Mouse (Mus musculus) embryo, embryonic 9.5 days (tissue): ENCODE measurements around the gene Cpt2.

Experiments used
- DNase-seq: peaks from one replicate; pipeline ENCODE4 v3.0.0-alpha.2; 2017; ENCODE audit errors: extremely low spot score

Cpt2 gene

DNA sequence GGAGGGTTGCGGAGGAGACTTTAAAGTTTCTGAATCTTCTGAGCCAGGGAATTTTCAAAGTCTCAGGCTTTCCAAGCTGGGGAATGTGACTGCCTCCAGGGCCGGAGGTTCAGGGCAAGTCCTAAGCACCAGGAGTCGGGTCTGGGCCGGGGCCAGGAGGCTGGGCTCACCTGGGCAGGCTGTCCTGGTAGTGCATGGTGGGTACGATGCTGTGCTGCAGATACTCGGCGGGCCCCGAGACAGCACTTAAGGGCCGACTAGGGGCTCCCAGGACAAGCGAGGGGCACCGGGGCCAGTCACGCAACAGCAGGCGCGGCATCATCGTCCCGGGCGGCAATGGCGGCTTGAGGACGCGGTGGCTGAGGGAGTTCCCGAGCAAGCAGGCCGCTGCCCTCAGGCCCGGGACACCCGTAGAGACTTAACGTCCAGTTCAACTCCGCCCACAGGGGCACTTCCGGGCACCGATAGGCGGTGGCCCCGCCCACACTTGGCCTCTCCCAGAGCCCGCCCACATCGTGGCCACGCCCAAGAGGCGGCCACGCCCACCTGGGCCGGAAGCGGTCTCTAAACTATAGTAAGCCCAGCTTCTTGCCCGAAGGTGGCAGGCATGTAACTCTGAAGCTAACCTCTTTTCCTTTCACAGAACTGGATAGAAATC lies at the start of gene Cpt2:
Cpt2 (minus strand) TSS at position 466 of the 658 bp plus-strand sequence.
- DNase-seq, result peak; percentile 98

DNA sequence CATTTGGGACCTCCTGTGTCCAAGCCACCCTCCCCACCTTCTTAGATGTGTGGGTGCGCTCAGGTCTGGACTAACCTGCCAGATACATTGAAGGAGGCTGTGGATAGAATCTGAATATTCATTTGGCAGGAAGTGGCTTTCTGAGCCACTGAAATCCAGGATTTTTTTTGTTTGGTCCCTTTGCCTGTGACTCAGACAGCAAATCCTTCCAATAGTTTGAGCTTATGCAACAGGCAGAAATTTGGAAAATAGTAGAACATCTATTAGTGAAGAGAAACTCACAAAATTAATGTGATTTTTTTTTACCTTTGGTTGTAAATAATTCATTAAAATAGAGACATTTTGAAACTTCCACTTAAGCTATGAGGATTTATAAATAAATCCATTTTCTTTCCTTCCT lies 47.8 kb upstream of the Cpt2 start:
- DNase-seq, result no peak

DNA sequence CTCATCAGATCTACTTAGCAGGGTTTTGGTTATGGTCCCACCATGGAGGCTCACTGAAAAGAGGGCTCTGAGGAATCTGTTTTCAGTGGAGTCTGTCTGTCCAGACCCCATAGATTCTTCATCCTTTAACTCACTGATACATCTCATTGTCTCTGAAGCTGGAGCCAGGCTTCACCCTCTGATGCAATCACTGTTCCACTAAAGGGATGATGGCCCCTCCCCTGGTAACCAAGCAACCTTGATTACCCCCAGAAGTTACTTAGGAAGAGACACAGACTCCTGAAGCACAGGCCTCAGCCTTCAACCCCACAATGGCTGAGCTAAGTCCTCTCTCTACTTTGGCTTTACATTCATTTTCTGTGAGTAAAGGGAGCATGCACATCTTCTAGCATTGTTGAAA lies 46.4 kb upstream of the Cpt2 start:
- DNase-seq, result no peak

DNA sequence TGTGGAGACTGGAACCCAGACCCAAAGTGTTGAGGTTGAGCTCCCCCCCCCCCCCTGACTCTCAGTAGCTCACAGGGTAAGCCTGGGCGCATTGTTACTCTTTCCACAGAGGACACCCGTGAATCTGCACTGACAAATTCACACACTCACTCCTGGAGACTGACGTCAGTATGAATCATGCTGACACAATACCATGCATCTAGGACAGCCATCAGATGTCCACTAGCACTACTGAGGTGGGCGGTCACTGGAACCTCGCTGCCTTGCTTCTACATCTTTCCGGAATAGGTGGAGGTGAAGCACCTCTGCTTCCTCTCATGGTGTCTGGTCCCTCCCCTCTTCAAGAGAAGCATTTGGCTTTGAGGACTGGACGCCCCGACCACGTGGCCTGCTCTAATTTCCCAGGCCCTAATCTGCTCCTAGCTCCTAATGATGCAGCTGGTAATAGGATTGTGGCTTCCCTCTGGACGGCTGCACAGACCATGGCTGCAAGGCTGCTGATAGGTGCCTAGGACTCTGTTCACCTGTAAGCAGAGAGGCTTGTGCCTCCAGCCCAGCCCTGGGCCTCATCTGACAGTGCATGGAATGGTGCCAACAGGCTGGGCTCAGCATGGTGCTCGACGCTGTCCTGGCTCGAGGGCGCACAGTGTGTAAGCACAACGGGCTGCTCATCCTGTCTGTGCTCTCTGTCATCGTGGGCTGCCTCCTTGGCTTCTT lies 44.7 kb upstream of the Cpt2 start, which contains the start of gene Slc1a7:
Slc1a7 (plus strand) TSS at position 367 of the 717 bp plus-strand sequence.
- DNase-seq, result no peak

DNA sequence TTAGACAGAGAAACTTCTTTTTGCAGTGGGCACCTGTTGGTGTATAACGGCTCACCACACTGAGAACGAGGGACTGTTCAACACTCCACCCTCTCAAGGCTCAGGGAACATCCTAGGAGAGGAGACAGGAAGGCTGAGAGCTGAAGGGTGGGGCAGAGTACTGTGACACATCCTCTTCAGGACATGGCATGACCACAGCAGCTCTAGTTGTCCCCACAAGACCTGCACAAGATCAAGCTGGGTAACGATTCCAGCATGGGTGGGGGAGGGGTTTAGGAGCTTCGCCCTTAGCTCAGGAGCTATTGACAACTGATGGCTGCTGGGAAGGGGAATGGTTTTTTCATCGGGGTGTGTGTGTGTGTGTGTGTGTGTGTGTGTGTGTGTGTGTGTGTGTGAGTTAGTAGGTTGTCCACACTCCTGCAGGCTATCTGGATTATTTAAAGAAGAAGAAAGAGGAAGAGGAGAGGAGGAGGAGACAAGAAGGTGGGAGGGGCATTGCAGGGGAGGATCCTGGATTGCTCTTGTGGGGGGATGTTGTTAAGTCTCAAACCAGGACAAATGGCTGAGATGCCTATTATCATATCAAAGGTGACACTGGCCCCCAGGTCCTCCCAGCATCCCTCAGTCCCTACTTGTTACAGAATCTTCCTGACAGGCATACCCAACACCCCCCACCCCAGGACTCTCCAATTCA lies 43.2 kb upstream of the Cpt2 start:
- no peak for DNase-seq

DNA sequence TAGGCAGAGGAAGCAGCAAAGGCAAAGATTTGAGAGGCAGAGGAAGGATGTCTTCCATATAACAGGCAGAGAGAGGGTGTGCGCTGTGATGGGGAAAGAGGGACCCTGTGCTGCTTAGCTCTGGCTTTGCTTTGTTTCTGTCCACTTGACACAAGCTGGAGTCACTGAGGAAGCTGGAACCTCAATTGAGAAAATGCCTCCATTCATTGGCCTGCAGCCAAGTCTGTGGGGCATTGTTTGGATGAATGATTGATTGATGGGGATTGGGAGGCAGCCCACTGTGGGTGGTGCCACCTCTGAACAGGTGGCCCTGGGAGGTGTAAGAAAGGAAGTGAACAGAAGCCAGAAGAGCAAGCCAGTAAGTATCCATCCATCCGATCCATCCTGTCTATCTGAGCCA lies 39.4 kb upstream of the Cpt2 start:
- no peak for DNase-seq

DNA sequence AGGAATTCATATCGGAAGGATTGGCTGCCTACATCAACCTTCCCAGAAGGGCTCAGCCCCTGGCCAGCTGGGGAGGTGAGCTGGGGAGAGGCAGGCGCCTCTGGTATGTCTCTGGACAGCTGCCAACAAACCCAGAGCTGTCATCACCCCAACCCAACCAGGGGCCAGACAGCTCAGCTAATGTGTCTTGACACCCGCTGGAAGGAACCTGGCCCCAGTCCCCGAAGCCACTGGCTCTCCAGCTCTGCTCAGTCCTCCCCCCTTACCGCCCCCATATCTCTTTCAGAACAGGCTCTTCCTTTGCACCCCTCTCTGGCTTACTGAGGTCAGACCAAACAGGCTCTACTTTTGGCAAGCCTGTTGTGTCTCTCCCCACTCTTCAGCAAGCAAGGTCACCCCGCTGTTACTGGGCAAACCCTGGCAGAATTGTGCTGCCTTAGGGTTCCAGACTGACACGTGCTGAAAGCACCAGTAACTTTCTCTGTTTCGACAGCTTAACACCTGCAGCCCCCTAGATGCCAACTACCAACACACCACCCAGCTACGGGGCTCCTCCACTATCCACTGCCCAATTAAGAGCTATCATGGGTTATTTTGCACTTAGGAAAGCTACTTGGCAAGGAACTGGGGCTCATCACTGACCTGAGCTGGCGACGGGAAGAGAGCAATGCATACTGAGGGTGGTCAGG lies 38.8 kb upstream of the Cpt2 start:
- no peak for DNase-seq

DNA sequence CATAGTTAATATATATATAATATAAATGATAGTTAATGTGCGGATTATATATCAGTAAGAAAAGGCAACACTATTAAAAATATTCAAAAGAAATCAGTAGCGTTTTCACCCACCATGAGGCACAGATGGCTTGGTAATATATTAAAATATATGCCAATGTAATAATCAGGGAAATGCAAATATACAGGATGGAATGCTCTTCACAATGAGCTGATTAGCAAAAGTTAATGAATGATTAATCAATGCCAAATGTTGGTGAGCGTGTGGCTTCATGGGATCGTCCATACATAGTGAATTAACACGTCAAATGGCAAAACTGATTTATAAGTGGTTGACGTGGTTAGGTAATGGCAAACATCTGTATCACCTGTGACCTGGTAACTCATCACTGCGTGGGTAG lies 35.1 kb upstream of the Cpt2 start:
- DNase-seq, result no peak

DNA sequence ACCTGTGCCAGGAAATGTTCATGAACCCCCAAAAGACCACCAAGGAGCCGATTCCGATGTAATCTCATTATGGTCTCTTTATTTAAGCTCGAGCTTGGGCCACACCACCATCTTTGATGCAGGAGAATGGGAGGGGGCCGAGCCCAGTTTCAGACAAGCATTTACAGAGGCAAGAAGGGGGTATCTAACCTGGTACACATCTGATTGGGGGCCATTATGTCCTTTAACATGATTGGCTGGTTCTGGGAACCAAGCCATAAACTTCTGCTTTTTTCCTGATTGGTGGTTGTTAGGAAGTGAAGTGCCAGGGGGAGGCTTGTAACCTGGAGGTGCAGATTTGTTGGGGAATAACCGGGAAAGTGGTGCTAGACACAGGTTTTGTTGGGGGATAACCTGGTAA lies 32.3 kb upstream of the Cpt2 start:
- DNase-seq, result no peak

DNA sequence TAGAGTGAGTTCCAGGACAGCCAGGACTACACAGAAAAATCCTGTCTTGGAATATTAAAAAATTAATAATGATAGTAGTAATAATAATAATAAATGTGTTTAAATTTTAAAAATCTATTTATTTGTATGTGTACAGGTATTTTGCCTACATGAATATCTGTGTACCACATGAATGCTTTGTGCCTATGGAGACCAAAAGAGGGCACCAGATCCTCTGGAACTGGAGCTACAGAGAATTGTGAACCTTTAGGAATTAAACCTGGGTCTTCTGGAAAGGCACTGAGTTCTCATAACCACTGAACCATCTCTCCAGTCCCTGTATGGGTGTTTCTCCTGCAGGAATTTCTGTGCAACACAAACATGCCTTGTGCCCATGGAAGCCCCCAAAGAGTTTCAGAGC lies 29.4 kb upstream of the Cpt2 start:
- DNase-seq, result no peak

DNA sequence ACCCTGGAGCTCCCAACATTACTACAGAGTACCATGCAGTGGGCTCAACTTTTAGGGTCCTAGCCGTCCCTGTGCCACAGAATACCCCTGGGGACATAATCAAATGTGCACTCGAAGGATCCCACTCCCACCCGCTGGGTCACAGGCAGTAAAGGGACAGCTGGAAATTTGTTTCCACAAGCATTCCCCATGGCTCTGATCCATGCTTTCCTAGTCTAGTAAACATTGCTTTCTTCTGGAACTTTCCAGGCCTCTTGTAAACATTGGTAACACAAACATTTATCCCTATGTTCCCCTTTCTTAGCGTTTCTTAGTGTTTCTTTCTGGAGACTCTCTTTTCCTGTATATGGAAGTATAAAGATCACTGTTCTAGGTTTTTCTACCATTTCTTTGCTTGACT lies 26.5 kb upstream of the Cpt2 start:
- no peak for DNase-seq

DNA sequence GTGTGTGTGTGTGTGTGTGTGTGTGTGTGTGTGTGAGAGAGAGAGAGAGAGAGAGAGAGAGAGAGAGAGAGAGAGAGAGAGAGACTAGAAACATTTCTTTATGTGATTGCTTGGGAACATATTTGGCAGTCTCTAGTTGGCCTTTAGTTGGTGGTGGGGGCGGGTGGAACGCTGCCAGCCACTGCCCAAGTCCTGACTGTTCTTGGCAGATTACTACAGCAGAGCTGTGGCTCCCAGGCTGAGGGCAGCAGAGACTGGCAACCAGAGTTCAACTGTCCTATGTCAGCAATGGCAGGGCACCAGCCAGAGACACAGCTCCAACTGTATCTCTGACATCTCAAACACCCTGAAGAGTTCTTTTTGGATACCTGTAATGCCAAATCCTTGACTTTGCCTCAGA lies 20.7 kb upstream of the Cpt2 start:
- no peak for DNase-seq

DNA sequence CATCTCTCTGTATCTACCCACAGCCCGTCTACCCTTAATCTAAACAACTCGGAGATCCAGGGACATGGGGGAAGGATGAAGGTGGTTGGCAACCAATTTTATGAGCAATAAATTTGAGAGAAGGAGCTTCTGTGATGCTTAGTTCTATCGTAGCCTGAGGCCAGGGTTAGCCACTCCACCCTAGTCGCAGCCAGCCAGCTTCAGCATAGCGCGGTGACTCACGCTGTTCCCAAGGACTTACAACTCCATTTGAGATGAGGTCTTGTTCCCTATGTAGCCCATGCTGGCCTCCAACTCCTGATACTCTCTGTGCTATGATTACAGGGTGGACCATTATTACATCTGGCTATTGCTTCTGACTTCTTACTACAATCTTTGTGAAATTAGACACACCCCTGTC lies 19.3 kb upstream of the Cpt2 start:
- no peak for DNase-seq

DNA sequence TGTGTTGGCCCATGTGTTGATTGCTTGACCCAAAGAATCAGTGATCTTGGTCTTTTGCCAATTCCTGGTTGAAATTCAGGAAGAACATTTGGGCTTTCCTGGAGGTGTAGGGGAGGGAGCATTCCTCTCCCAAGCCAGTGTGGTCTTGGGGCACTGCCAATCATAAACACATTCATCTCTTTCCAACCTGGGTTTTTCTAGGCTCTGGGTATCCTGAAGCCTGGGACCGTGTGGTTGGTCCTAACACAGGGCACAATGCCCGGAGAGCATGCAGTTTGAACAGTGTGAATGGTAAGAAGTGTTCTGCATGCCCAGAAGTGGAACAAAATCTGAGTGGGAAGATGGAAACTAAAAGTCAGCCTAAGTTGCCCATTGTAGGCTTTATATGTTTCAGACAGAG lies 14.7 kb upstream of the Cpt2 start:
- DNase-seq, result no peak

DNA sequence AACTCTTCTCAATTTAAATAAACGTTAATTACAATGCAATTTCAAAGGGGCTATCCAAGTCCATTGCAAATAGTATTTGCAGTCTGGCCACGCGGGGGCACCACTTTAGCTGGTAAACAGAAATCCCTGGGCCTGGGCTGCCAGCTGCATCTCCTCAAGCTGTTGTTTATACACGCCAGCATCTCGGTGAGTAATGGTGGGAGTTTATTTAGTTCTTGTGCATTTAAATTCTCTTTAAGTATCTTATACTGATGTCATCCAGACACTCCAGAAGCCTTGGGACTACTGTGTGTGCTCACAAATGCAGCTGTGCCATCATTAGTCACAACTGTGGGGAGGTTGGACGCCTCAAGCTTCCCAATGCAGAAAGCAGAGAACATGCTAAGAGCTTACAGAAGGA lies 13.9 kb upstream of the Cpt2 start:
- peak; percentile 38 for DNase-seq

DNA sequence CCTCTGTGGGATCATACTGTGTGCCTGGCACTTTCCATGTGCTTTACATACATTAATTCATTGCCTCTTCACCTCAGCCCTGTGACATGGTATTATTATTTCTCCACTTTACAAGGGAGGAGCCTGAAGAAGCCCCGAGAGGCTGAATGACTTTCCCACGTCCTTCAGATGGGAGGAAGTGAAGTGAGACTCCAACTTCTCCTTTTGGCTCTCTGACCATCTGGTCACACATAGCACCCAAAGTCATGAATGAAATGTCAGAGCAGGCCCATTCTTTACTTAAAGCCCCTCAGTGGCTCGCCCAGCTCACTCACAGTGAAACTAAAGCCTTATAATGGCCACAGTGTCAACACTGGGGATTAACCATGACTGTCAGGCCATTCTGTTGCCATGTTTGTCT lies 11.8 kb upstream of the Cpt2 start:
- DNase-seq, result no peak

DNA sequence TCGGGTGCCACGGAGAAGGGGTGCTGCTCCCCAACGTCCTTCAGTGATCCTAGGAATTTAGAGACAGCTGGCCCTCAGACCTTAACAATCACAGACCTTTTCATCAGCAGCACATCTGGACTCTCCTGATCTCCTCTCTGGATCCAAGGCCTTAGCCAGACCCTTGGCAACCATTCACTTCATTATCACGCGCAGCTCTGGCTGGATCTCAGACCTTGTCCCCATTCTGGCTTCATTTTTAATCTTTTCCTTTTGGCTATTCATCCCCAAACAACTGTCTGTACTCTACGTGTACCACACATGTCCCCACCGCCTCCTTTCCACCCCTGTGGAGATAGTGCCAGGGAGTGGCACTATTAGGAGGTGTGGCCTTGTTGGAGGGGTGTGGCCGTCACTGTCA lies 9.8 kb upstream of the Cpt2 start:
- DNase-seq, result no peak

DNA sequence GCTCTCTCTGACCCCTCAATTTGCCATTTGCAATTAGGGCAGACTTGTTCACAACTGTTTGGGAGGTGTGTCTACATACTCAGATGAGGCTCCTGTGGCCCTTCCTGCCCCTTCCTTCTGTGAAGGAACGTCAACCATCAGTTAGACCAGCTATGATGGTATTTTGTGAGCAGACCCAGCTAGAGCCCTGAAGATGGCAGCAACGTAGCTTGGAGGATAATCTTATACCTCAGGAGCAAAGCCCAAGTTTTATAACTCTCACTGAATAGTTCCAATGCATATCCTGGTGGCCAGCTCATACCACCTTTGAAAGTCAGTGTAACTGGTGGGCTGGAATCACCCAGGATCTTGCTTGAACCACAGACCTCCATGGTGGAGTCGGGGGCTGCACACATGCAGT lies 8.0 kb upstream of the Cpt2 start:
- DNase-seq, result no peak

DNA sequence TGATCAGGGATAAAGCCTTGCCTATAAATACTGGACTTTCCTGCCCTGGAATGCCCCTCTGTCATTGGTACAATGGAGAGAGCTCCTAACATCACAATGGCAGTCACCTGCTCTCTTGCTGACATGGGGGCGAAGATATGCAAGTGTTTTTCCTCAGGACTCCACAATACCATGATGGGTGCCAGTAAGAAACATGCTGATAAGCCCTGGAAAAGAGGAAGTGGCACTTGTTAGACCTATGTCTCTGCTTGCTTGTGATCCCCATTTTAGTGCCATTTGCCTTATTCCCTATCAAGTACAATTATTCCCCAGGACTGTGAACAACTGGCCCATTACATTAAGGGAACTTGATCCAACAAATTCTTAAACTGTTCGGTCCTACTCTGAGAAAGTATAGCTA lies 5.3 kb upstream of the Cpt2 start:
- DNase-seq, result no peak

DNA sequence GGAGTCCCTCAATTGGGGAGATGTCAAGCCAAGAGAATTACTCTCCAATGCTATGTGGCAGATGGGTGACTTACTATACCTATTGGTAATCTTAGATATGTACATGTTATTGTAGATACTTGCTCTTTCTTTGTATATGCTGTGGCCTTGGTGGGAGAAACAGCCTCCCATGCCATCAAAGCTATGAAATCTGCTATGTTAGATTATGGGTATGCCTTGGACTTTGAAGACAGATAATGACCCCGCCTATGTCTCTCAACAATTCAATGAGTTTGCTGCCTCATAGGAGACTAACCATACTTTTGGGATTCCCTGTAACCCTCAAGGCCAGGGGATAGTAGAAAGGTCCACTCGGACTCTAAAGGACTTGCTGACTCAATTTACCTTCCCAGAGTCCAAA lies 4.9 kb upstream of the Cpt2 start:
- no peak for DNase-seq

DNA sequence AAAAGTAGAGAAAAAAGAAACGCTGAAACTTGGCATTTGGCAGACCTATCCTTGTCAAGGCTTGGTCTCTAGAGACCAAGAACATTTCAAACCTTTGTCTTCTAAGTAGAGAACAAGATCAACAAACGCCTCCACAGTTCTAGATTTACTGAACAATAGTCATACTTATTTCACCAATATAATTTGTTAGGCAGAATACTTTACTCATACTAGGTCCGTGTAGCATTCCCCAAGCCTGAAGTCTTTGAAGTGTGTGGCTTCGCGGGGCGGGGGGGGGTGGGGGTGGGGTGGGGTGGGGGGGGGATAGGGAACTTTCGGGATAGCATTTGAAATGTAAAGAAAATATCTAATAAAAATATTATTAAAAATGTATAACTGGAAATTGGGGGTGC lies 389 bp upstream of the Cpt2 start:
- no peak for DNase-seq

DNA sequence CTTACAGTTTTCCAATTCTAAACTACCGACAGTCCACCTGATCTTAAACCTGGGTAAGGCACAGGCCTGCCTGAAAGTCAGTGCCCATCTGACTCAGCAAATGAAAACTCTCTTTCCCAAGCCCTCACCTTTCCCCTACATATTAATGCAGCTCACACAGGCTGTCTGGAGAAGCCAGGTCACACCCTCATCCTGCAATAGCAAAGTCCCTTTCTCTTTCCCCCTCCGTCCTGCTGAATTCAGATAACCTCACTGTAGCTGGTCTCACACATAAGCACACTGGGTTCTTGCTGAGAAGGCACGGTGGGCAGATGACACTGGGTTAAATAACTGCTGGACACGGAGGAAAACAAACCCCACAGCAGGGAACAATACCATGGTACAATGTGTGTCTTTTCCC lies 1.5 kb downstream of the Cpt2 start:
- no peak for DNase-seq
